Mouse (Mus musculus) heart, postnatal 0 days (tissue): ENCODE data around the gene D130052B06Rik.

Experiments
- CTCF ChIP-seq: IDR thresholded peaks from 2 replicates; pipeline ENCODE4 v1.5.1; 2016; ENCODE audit warnings: antibody characterized with exemption, control low read depth, low read depth
- EP300 ChIP-seq: IDR thresholded peaks from 2 replicates; pipeline ENCODE4 v1.6.1; 2016; ENCODE audit warnings: antibody characterized with exemption, low read depth

DNA sequence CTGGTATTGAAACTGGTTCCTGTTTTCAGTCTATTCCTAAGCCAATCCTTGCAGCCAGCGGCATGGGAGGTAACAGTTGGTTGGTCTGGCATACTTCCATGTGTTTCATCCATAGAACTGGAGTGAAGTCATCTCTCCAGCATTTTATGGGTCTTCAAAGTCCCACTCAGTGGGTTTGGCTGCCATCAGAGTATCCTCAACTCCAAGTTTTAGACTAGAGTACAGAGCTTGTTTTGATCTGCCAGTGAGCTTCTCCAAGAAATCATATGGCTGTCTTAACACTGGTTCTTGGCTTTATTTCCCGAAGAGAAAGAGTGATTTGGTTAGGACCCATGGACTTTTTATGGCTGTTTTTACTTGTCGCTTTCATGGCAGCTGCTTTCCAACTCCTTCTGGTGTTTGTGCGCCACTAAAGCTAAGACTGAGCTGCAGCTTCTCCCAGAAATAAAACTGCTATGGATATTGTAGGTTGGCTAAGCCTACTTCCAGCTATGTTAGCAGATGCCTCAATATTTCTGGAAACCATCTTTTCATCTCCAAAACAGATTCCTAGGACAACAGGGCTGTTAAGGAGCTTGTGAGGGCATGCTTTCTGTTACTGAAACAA is 28.1 kb downstream of the D130052B06Rik start:
- no peak for TF ChIP-seq EP300
- no peak for TF ChIP-seq CTCF
